Mouse (Mus musculus): ENCODE measurements around the gene Cyp2j8. TPM values are rescaled to one million over a fixed set of nuclear protein-coding genes. Genes with fewer than 3 reads are reported as not detected.

Gene Cyp2j8
- not detected for polyA plus RNA-seq (2012; fragmentation: generic; extraction: Trizol)

DNA sequence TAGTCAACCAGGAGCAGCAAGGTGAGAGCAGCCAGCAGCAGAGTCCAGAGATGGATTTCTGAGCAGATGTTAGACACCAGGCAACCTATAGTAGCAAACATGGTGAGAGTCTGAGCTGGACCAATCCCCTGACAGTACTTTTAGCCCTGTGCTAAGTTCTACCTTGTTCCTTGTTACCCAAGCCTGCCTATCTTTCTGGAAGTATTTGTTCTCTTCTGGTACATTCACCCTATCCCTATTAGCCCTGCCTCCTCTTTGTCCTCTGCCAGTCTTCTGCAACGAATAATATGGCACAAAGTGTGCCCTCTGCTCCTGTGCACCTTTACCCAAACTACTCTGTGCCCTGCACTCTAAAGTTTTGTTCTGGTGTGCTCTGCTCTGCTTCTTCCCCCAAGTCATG, at the start of gene Cyp2j8:
TSS of gene Cyp2j8 (minus strand) at position 101 of the 400 bp plus-strand sequence.
- Histone ChIP-seq H3ac (ENCODE audit: control insufficient read depth, insufficient read length) (no peak within 1 kb of the TSS), H3K27me3 (ENCODE audit: control insufficient read depth, insufficient read depth, insufficient read length) (no peaks in the 10 kb centered on the region), H3K4me2 (ENCODE audit: low read depth) (no peak within 1 kb of the TSS), H3K79me2 (ENCODE audit: control insufficient read depth, insufficient read depth) (no peaks in the 10 kb centered on the region), H3K36me3 (ENCODE audit: control insufficient read depth, insufficient read depth) (no peaks in the 10 kb centered on the region), H3K4me3 (no peak within 1 kb of the TSS)
- TF ChIP-seq MYOD1 (IDR thresholded peaks at IDR 0.05; ENCODE audit: control insufficient read depth in 1 of 3, insufficient read length in 2 of 3, low read depth in 2 of 3): no peak
- TF ChIP-seq CEBPB (IDR thresholded peaks at IDR 0.05; ENCODE audit: insufficient read depth, poor library complexity, severe bottlenecking): no peak
- no peak for TF ChIP-seq REST (IDR thresholded peaks at IDR 0.05; ENCODE audit: insufficient read depth, insufficient read length)
- TF ChIP-seq USF1 (IDR thresholded peaks at IDR 0.05; ENCODE audit: low read depth): no peak
- TF ChIP-seq MYOG (IDR thresholded peaks at IDR 0.05; ENCODE audit: control insufficient read depth in 1 of 3, insufficient read depth in 1 of 3, insufficient read length in 2 of 3, low read depth in 2 of 3): no peak
- TF ChIP-seq POLR2A (IDR thresholded peaks at IDR 0.05; ENCODE audit: insufficient read length, low read depth): no peak
- no peak for TF ChIP-seq E2F4 (IDR thresholded peaks at IDR 0.05; ENCODE audit: insufficient read depth)
- no peak for TF ChIP-seq SRF (IDR thresholded peaks at IDR 0.05; ENCODE audit: control insufficient read depth, insufficient read length, low read depth)
- TF ChIP-seq MAX (IDR thresholded peaks at IDR 0.05; ENCODE audit: low read depth): no peak
- TF ChIP-seq TCF12 (IDR thresholded peaks at IDR 0.05; ENCODE audit: insufficient read depth, poor library complexity, severe bottlenecking): no peak
- TF ChIP-seq POLR2AphosphoS2 (IDR thresholded peaks at IDR 0.05; ENCODE audit: insufficient read length, low read depth): no peak
- TF ChIP-seq TCF3 (IDR thresholded peaks at IDR 0.05; ENCODE audit: insufficient read length, low read depth): no peak

DNA sequence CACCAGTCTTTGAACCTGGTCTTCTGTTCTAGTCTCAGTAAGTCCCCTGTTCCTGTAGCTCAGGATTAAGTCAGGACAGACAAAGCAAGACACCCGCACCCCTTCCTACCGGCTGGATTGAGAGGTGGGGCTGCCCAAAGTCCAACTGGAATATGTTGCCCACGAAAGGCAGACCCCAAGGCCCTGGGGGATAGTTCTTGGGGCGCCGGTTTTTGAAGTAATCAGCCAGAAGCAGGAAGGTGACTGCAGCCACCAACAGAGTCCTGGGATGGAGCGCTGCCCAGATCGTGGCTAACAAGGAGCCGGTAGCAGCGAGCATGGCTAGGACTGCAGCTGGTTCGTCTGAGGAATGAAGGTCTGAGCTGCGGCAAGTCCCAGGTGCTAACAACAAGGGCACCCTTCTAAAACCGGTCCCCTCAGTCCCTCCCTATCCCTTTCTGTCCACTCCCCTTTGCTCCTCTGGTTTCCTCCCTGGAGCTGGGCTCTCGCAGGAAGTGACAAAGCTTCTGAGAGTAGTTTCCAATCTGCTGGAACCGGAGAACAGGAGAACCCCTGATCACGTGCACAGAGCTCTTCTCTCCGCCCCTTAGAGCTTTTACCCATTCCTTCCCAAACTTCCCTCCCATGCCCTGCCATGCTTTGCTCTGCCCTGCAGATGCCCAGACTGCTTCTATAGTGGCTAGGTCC, 46.1 kb upstream of the Cyp2j8 start, which contains the start of gene Cyp2j6:
TSS of gene Cyp2j6 (minus strand) at position 529 of the 687 bp plus-strand sequence.
- H3K4me3 ChIP-seq: peak within 1 kb of the TSS; percentile 19
- H3K27me3 ChIP-seq (ENCODE audit: control insufficient read depth, insufficient read depth, insufficient read length): no peaks in the 10 kb centered on the region
- H3K36me3 ChIP-seq (ENCODE audit: control insufficient read depth, insufficient read depth): no peaks in the 10 kb centered on the region
- no peak for TF ChIP-seq POLR2AphosphoS2 (IDR thresholded peaks at IDR 0.05; ENCODE audit: insufficient read length, low read depth)
- TF ChIP-seq REST (IDR thresholded peaks at IDR 0.05; ENCODE audit: insufficient read depth, insufficient read length): no peak
- TF ChIP-seq USF1 (IDR thresholded peaks at IDR 0.05; ENCODE audit: low read depth): peak; percentile 92
- peak; percentile 23 for TF ChIP-seq POLR2A (IDR thresholded peaks at IDR 0.05; ENCODE audit: insufficient read length, low read depth)
- peak within 1 kb of the TSS; percentile 32 for H3K4me2 ChIP-seq (ENCODE audit: low read depth)
- H3ac ChIP-seq (ENCODE audit: control insufficient read depth, insufficient read length): no peak within 1 kb of the TSS
- H3K79me2 ChIP-seq (ENCODE audit: control insufficient read depth, insufficient read depth): no peaks in the 10 kb centered on the region

DNA sequence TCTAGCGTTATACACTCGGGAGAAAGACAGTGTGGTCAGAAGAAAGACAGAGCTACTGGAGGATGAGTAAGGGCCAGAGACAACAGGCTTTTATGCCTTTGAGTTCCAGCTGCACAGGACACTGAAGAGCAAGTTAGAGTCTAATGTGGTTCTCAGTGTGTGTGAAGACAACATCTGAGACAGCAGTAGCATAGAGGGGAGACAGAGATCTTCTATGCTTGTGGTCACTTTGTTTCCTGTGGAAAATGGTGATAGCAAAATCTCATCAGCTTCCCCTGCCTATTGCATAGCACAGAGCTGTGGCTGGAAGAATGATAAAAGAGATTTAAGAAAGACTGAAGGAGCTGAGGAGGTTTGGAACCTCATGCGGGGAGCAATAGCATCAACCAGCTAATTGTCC, 44.4 kb upstream of the Cyp2j8 start:
- no peak overlapping the region for H3K4me2 ChIP-seq (ENCODE audit: low read depth)
- TF ChIP-seq MAX (IDR thresholded peaks at IDR 0.05; ENCODE audit: low read depth) (no peak), REST (IDR thresholded peaks at IDR 0.05; ENCODE audit: insufficient read depth, insufficient read length) (no peak), TCF3 (IDR thresholded peaks at IDR 0.05; ENCODE audit: insufficient read length, low read depth) (no peak), MYOD1 (IDR thresholded peaks at IDR 0.05; ENCODE audit: control insufficient read depth in 1 of 3, insufficient read length in 2 of 3, low read depth in 2 of 3) (no peak), E2F4 (IDR thresholded peaks at IDR 0.05; ENCODE audit: insufficient read depth) (no peak), POLR2A (IDR thresholded peaks at IDR 0.05; ENCODE audit: insufficient read length, low read depth) (no peak), CEBPB (IDR thresholded peaks at IDR 0.05; ENCODE audit: insufficient read depth, poor library complexity, severe bottlenecking) (no peak), MYOG (IDR thresholded peaks at IDR 0.05; ENCODE audit: control insufficient read depth in 1 of 3, insufficient read depth in 1 of 3, insufficient read length in 2 of 3, low read depth in 2 of 3) (no peak), POLR2AphosphoS2 (IDR thresholded peaks at IDR 0.05; ENCODE audit: insufficient read length, low read depth) (no peak), SRF (IDR thresholded peaks at IDR 0.05; ENCODE audit: control insufficient read depth, insufficient read length, low read depth) (no peak), TCF12 (IDR thresholded peaks at IDR 0.05; ENCODE audit: insufficient read depth, poor library complexity, severe bottlenecking) (no peak), USF1 (IDR thresholded peaks at IDR 0.05; ENCODE audit: low read depth) (no peak)

DNA sequence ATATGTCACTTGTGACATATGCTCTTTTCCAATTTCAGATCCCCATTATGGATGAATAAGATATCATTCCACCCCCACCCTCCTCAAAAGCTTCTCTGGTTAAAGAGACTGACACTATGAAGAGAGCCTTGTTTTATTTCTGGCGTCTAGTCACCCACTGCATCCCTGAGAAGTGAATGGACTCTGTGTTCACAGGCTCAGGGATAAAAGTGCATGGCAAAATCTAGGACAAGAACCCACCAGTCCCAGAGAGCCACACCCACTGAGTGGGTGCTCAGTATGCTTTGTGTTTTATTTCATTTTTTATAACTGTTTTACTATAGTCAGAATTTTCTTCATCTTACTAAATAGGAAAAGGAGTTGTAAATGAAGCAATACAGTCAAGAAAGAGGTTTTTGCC, 38.8 kb upstream of the Cyp2j8 start:
- Histone ChIP-seq H3K4me2 (ENCODE audit: low read depth) (no peak overlapping the region), H3ac (ENCODE audit: control insufficient read depth, insufficient read length) (no peak overlapping the region), H3K4me3 (no peak overlapping the region), H3K36me3 (ENCODE audit: control insufficient read depth, insufficient read depth) (no peaks in the 10 kb centered on the region), H3K27me3 (ENCODE audit: control insufficient read depth, insufficient read depth, insufficient read length) (no peaks in the 10 kb centered on the region), H3K79me2 (ENCODE audit: control insufficient read depth, insufficient read depth) (no peaks in the 10 kb centered on the region)
- TF ChIP-seq MAX (IDR thresholded peaks at IDR 0.05; ENCODE audit: low read depth) (no peak), CEBPB (IDR thresholded peaks at IDR 0.05; ENCODE audit: insufficient read depth, poor library complexity, severe bottlenecking) (no peak), MYOD1 (IDR thresholded peaks at IDR 0.05; ENCODE audit: control insufficient read depth in 1 of 3, insufficient read length in 2 of 3, low read depth in 2 of 3) (no peak), MYOG (IDR thresholded peaks at IDR 0.05; ENCODE audit: control insufficient read depth in 1 of 3, insufficient read depth in 1 of 3, insufficient read length in 2 of 3, low read depth in 2 of 3) (no peak), POLR2AphosphoS2 (IDR thresholded peaks at IDR 0.05; ENCODE audit: insufficient read length, low read depth) (no peak), REST (IDR thresholded peaks at IDR 0.05; ENCODE audit: insufficient read depth, insufficient read length) (no peak), TCF12 (IDR thresholded peaks at IDR 0.05; ENCODE audit: insufficient read depth, poor library complexity, severe bottlenecking) (no peak), E2F4 (IDR thresholded peaks at IDR 0.05; ENCODE audit: insufficient read depth) (no peak), SRF (IDR thresholded peaks at IDR 0.05; ENCODE audit: control insufficient read depth, insufficient read length, low read depth) (no peak)

More for the DNA sequence above, 44.4 kb upstream of the Cyp2j8 start:
- Histone ChIP-seq H3K4me3 (no peak overlapping the region), H3K79me2 (ENCODE audit: control insufficient read depth, insufficient read depth) (no peaks in the 10 kb centered on the region), H3ac (ENCODE audit: control insufficient read depth, insufficient read length) (no peak overlapping the region), H3K36me3 (ENCODE audit: control insufficient read depth, insufficient read depth) (no peaks in the 10 kb centered on the region), H3K27me3 (ENCODE audit: control insufficient read depth, insufficient read depth, insufficient read length) (no peaks in the 10 kb centered on the region)
